Mouse (Mus musculus) brain, embryonic 18.5 days (tissue): ENCODE measurements around the gene Fnbp1.

ENCODE experiments used
- DNase-seq: peaks from one replicate; pipeline ENCODE4 v3.0.0-alpha.2; 2012; ENCODE audit warnings: low read depth, low spot score

Gene Fnbp1

GRCm38 (mm10) chr2:31031972-31032371, 109.8 kb downstream of the Fnbp1 start:
- DNase-seq, result no peak

- no peak for DNase-seq
Observed at GRCm38 (mm10) chr2:31026642-31027041, 115.2 kb downstream of the Fnbp1 start.

GRCm38 (mm10) chr2:31025458-31025857, 116.3 kb downstream of the Fnbp1 start:
- no peak for DNase-seq

- DNase-seq, result no peak
Observed at GRCm38 (mm10) chr2:31024618-31025370, 117.0 kb downstream of the Fnbp1 start.

- no peak for DNase-seq
Observed at GRCm38 (mm10) chr2:31023940-31024339, 117.9 kb downstream of the Fnbp1 start.

GRCm38 (mm10) chr2:31020202-31020601, 121.6 kb downstream of the Fnbp1 start:
- no peak for DNase-seq

GRCm38 (mm10) chr2:31019011-31019410, 122.8 kb downstream of the Fnbp1 start:
- DNase-seq, result no peak

- no peak for DNase-seq
Observed at GRCm38 (mm10) chr2:31018519-31018918, 123.3 kb downstream of the Fnbp1 start.

- no peak for DNase-seq
Observed at GRCm38 (mm10) chr2:31017625-31018317, 124.0 kb downstream of the Fnbp1 start.

GRCm38 (mm10) chr2:31013371-31014120, 128.3 kb downstream of the Fnbp1 start:
- DNase-seq, result no peak

- DNase-seq, result no peak
Observed at GRCm38 (mm10) chr2:31007208-31007607, 134.6 kb downstream of the Fnbp1 start.

GRCm38 (mm10) chr2:31006434-31006833, 135.4 kb downstream of the Fnbp1 start:
- DNase-seq, result no peak

- DNase-seq, result no peak
Observed at GRCm38 (mm10) chr2:31005453-31005852, 136.4 kb downstream of the Fnbp1 start.

GRCm38 (mm10) chr2:31002857-31003256, 139.0 kb downstream of the Fnbp1 start:
- no peak for DNase-seq

GRCm38 (mm10) chr2:30998443-30999260, 143.2 kb downstream of the Fnbp1 start:
- no peak for DNase-seq

GRCm38 (mm10) chr2:30995432-30995996, 146.3 kb downstream of the Fnbp1 start:
- no peak for DNase-seq

- DNase-seq, result no peak
Observed at GRCm38 (mm10) chr2:30994853-30995252, 147.0 kb downstream of the Fnbp1 start.

- no peak for DNase-seq
Observed at GRCm38 (mm10) chr2:30990221-30990620, 151.6 kb downstream of the Fnbp1 start.

- no peak for DNase-seq
Observed at GRCm38 (mm10) chr2:30985111-30986020, 156.4 kb downstream of the Fnbp1 start.

GRCm38 (mm10) chr2:30983024-30983423, 158.8 kb downstream of the Fnbp1 start:
- no peak for DNase-seq
